Mouse (Mus musculus): ENCODE data around the gene Pak3. TPM values are rescaled to one million over a fixed set of nuclear protein-coding genes. Genes with fewer than 3 reads are reported as not detected.
A peak's percentile ranks its signal among the peaks of the same experiment; 100 is the strongest.

Gene Pak3
- total RNA-seq, 2 experiments from 2014 or later: 7.9 to 10.2 TPM

DNA sequence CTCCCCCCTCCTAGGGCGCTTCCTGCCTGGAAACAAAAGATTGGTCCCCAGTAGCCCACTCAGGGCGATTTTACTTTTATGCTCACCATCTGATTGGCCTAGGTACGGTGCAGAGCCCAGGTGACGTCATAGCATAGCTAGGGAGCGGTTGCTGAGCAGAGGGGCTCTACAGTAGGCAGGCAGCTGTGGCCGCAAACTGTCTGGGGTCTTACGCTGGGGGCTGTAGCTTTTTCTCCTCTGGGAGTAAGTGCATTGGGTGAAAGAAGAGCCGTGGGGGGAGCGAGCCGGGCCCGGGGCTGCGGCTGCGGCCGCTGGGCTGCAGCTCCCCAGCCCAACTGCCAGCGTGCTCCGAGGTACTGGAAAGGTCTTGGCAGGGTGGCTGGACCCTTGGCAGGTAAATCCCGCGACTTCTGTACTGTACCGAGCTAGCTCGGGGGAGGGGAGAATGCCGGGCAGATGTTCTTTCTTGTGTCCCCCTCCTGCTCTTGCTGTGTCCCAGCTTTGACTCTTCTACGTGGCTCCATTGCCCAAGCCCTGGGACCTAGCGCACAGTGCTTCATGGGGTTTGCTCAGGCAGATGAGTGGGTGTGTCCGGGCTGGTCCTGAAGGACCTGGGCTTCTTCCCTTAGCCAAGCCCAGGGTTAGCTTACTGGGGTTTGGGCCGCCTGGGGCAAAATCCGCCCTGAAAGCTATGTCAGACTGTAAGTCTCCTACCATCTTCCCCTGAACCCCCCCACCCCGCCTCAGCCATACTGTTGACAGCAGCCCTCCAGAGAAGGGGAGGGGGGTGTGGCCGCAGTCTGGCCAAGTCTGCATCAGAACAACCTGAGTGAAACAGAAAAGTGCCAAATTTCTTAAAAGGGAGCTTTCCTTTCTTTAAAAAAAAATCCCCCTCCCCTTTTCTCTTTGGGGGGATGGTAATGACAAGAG lies 146.1 kb downstream of the Pak3 start:
- DNase-seq (ENCODE audit: low spot score in 2 of 2): peak in 1 of 2 experiments; percentile 15

DNA sequence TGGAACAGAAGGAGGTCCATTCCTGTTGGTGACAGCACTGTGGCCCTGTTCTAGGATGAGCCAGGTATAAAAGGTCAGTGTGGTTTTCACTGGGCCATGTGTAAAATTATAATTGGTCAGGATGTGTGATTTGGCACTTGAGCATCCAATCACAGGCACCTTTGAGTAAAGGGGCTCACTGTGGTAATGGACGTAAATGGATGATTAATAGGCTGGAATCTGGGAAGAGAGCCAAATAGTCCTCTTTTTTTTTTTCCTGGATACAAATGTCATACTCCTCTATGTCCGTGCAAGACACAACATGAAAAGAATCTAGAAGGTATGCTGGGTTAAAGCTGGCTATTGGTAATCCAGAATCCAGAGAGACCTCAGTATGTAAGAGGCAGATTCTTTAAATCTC lies 147.4 kb downstream of the Pak3 start:
- no peak for DNase-seq (ENCODE audit: low spot score in 2 of 2)

DNA sequence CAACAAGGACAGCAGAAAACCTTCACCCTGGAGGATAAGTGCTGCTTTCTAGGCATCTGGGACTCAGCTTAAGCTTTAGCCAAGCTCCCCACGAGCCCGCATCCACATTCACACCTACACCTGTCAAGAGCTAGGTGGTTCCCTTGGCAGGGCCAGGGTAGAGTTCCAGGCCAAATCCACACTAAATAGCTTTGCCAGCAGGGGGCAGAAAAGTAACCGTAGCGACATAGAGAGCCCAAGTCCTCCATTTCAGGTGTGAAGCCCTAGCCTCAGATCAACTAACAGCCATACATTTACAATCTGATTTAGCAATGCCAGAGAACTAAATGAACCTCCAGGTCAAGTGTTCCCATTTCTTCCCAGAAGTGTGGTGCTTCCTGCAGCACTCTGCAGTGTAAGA lies 148.6 kb downstream of the Pak3 start:
- DNase-seq (ENCODE audit: low spot score in 2 of 2): no peak

DNA sequence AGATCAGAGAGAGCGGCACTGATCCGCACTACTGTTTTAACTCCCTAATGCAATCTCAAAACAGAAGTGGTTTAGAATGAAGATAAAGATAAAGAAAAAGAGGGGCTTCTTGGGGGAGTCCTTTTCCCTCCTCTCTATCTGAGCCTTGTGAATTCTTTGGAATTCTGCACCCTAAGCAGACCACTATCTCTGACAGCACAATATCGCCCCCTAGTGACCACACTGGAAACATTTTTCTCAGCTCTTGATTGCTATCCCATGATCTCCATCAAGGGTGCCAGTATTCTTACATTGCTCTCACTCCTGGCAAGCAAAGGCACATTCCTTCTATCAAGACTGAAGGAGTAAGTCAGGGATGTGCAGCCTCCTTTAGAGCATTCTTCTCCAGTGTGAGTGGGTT lies 149.9 kb downstream of the Pak3 start:
- peak; percentile 19 to 42 for DNase-seq (ENCODE audit: low spot score in 2 of 2)

DNA sequence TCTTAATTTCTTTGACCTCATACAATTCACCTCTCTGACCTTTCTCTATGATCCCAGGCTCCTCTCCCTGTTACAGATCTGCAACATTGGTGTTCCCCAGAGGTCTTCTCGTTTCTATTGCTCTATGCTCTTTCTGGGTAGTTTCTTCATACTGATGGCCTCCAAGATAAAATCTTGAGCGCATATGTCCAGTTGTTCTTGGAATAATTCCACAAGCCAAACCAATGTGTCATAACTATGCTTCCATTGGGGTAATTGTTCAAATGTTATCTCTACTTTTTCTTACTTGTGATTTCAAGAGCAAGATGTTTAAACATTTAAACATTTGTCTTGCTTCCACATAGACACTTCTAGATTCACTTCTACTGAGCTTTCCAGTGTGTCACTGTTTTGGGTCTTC lies 160.2 kb downstream of the Pak3 start:
- DNase-seq (ENCODE audit: low spot score in 2 of 2): no peak

DNA sequence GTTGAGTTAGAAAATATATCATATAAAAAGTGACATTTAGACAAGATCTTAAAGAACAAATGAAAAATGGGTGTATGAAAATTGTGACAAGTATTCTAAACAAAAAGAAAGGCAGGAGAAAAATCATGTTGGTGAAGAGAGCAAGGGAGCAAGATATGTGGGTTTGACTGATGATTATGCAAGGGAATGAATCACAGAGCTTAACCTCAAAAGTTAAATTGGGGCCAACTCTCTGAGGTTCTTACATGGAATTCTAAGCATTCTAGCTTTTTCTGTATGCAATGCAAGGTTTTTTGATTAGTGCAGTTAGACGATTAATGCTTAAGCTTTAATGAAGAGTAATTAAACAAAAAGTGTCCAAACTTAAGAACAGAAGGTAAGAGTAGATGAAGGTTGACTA lies 203.9 kb downstream of the Pak3 start:
- no peak for DNase-seq (ENCODE audit: low spot score in 2 of 2)

DNA sequence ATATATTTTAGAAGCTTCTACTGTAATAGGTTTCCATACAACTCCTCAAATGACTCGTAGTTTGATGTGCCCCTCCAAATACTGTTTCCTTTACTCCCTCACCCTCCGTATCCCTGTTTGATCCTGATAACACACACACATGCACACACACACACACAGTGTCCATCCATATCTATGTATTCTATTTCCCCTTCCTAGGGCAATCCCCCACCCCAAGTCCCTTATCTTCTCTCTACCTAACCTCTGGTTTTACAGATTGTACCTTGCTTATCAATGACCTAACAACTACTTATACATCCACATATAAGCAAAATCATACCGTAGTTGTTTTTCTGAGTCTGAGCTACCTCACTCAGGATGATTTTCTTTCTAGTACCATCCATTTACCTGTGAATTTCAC lies 207.0 kb downstream of the Pak3 start:
- no peak for DNase-seq (ENCODE audit: low spot score in 2 of 2)

DNA sequence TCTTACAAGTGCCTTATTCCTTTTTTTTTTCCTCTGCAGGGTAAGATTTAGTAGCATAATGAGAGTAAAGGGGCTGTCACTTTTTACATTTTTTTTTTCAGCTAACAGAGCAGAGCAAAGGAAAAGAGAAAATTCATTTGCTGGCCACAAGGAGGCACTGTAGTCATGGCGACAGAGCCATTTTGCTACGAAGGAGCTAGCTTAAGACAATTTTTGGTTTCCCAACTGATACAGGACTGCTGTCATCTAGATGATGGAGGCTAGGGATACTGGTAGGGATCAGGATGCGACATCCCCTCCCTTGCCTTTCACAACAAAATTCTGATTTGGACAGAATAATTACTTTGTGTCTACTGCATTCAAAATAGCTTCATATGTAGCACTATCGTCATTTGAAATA lies 217.6 kb downstream of the Pak3 start:
- DNase-seq (ENCODE audit: low spot score in 2 of 2): peak in 1 of 2 experiments; percentile 8

DNA sequence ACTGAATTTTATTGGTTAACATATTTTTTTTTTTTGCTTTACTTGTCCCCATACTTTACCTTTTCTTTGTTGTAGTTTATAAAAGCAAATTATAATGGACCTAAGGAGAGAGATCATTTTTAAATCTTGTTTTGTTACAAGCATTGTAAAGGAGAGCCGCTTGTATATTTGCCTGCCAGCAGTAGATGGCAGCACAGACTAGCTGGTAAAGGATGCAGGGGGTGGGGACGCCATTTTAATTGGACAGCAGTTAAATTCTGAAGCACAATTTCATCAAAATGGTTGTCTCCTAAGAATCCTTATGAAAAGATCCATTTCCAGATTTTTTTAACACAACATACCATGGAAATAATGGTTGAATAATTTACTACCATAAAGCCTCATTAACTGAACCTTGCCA lies 220.8 kb downstream of the Pak3 start:
- DNase-seq (ENCODE audit: low spot score in 2 of 2): peak in 1 of 2 experiments; percentile 25

DNA sequence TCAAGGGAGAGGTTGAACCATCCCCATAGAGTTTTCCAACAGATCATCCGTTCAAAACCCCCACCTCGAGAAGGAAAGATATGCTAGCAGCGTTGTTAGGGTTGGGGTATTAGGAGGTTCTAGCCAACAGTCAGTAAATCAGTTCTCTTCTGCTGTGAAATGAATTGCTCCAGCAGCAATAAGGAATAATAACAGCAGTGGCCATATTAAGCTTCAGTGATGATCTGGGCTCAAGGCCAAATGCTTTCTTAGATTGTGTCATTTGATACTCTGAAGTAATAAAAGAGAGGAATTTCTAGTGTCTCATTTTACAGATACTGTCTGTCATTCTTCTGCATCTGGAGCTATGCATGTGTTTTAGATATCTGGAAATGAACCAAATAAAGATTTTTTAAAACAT lies 244.2 kb downstream of the Pak3 start:
- DNase-seq (ENCODE audit: low spot score in 2 of 2): no peak

DNA sequence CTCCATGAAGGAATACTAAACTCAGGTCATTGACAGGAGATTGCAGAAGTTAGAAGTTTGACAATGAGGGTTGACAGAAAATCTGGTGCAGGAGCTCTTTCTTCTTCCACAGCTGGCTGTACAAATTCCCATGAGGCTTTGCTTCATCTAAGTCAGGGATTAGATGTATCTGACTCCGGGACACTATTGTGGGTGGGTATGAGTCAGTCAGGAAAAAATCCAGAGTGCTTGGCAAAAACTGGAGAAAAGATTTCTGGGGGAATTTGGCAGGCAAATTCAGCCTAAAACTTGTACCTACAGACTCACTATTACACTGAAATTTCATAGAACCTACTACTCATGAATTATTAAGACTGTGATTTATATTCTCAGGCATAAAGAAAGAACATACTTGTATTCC lies 297.6 kb downstream of the Pak3 start:
- DNase-seq (ENCODE audit: low spot score in 2 of 2): no peak

DNA sequence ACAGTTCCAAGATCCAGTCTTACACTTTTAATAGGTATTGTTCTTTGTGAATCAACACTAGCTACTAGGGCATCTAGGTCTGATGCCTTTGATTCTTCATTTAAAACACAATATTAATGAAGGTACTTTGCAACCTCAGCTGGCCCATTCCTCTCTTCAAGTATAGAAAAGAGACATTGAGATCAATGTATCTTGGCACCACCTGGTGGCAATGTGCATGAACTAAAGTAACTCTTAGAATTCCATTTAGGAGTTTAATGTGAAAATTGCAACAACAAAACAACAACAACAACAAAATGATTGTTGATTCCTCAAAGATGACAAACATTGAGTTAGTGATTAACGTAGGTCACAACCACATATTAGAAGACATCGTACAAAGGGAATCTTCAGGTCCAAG lies 300.6 kb downstream of the Pak3 start:
- DNase-seq (ENCODE audit: low spot score in 2 of 2): no peak

DNA sequence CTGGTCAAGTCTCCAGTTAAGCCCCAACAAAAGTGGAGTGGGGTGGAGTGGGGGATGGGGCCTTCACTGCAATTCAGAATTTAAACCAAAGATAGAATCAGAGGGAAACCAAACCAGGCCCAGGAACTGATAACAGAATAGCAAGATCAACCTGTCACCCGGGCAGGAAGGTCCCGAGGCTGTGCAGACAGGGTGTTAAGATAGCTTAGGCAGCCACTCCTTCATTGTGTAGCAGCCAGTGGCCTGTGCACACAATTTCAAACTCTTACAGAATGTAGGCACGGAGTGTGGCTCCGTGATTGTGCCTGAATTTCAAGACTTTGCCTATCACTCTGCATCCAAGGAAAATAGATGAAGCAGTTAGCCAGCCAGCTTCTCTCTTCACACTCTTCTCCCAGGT lies 308.1 kb downstream of the Pak3 start:
- no peak for DNase-seq (ENCODE audit: low spot score in 2 of 2)

DNA sequence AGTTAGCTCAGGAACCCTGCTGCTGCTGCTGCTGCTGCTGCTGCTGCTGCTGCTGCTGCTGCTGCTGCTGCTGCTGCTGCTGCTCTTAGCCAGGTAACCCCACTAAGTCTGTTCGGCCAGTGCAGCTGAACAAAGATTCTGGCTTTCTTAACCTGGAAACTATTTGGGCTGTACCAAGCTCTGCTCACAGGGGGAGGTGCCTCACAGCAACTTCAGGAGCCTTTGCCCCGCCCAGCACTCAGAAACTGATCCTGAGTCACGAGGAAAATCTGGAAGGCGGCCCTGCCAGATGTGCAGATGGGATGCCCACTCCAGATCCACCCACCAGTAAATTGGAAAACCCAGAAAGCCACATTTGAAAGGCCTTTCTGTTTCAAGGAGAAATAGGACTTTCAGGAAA lies 308.8 kb downstream of the Pak3 start, which contains the start of gene Capn6:
TSS of gene Capn6 (minus strand) at position 203 of the 400 bp plus-strand sequence.
- peak; percentile 43 to 71 for DNase-seq (ENCODE audit: low spot score in 2 of 2)

DNA sequence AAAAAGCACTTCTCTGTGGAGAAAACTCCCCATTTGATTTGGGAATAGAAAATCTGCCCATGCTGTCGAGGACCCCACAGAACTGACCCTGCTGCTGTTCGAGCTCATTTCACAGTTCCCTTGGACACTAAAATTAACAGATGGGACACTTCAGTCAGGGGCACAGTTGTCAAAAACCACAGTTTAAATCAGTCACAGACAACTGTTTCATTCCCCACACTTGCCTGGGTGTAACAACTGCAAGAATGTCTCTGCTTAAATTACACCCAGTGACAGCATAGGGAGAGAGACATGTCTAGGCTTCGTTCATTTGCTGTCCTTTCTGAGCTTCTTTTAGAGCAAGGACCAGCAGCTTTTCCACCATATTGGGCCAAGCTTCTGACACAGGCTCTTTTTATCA lies 328.2 kb downstream of the Pak3 start:
- no peak for DNase-seq (ENCODE audit: low spot score in 2 of 2)

Small RNAs within 50 kb of the gene (microRNA-seq; reads per million reads assigned to microRNA genes)
- gene Gm47298: 0.85 reads per million

Other genes starting within 250 kb of the Pak3 start
- 10 to 100 TPM; 13.0 to 16.1 TPM for gene Chrdl1, start 124.3 kb upstream of the Pak3 start, total RNA-seq (2021)